Mouse (Mus musculus) heart, postnatal 0 days (tissue): ENCODE measurements around the gene Caskin2.

Source experiments
- CTCF ChIP-seq: IDR thresholded peaks from 2 replicates; pipeline ENCODE4 v1.5.1; 2016; ENCODE audit warnings: antibody characterized with exemption, control low read depth, low read depth
- EP300 ChIP-seq: IDR thresholded peaks from 2 replicates; pipeline ENCODE4 v1.6.1; 2016; ENCODE audit warnings: antibody characterized with exemption, low read depth

DNA sequence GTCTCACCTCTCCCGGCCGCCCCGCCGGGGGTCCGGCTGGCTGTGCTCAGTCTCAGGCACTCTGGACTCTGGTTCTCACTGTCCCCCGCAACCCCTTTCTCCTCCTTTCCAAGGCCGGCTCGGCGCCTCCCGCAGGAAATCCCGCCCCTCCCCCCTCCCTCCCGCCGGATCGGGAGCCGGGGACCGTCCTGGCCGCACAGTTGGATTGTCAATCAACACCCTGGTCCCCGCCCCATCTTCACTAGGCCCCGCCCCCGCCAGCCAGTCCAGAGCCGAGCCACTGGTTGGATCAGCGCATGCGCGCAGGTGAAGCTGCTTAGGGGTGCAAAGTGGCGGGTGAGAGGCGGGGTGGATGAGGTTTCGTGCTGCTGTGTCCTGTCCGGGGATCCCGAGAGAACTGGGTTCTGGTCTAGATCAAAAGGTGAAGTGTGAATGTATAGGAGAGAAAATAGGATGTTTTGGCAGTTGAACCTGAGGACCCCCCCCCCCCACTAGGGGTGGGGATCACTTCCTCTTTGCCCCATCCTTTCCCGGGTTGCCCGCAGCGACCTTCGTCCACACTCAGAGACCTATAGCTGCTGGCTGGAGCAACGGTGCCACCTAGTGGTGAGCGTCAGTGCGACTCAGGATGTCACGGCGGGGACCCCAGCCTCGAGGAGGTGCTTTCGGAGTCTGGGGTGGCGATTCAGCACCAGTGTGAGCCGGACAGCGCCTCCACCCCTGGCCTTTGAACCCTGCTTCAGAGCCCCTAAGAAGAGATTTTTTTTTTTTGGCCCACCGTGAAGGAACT is at the start of gene Caskin2:
- TF ChIP-seq CTCF (peak; percentile 99), EP300 (peak; percentile 61)
